Mouse (Mus musculus) cortical plate, adult 2 months (tissue): ENCODE measurements around the gene Robo1.

Experiments
- CTCF ChIP-seq: fragments of 200-500 bp; IDR thresholded peaks from 2 replicates; pipeline ENCODE4 v1.5.1; 2011; ENCODE audit warnings: mild to moderate bottlenecking, control low read depth, low read length; ENCODE audit not compliant: insufficient read depth; ENCODE audit errors: extremely low read depth
- POLR2A ChIP-seq: fragments of 200-500 bp; IDR thresholded peaks from 2 replicates; pipeline ENCODE4 v1.6.1; 2011; ENCODE audit warnings: mild to moderate bottlenecking, low read length, control low read depth; ENCODE audit not compliant: insufficient read depth; ENCODE audit errors: extremely low read depth

DNA sequence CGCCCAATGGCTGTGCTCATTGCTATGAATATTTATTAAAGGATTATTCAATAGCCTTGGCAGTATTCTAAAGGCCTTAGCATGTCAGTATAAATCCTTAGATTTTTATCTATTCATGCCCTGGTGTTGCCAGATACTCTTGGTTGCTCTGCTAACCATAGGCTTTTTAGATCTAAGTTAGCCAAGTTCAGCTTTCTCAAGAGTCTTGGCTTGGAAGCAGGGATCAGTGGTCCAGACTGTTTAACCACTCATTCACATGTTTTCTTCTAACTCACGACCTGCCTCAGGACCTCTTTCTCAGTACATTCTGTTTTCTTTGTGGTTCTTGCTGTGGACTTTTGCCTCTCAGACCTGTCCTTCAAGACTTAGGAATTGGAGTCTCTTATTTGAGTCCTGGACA lies 400.4 kb downstream of the Robo1 start:
- no peak for TF ChIP-seq POLR2A
- no peak for TF ChIP-seq CTCF
